Mouse (Mus musculus) liver, embryonic 14.5 days (tissue): ENCODE data around the gene St8sia4.

Experiments used
- CTCF ChIP-seq: IDR thresholded peaks from 2 replicates; pipeline ENCODE4 v1.5.1; 2016; ENCODE audit warnings: antibody characterized with exemption, low read depth, control low read depth
- EP300 ChIP-seq: IDR thresholded peaks from 2 replicates; pipeline ENCODE4 v1.6.1; 2016; ENCODE audit warnings: antibody characterized with exemption, low read depth

DNA sequence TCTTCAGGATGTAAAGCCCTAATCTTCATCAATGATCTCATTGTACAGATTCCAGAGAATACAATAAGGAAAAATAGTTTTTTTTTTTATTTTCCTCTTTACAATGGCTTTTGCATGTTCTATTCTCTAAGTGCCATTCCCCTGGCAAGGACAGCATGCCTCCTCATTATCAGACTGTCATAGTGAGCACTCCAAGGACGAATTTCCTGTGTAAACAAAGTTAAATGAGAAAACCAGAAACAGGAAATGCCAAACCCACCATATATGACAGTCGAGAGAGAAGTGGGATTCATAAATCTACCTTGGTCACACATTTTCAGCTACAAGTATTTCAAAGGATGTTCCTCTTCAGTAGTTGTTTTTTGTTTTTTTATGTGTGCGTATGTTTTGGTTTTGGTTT, 49.2 kb downstream of the St8sia4 start:
- TF ChIP-seq CTCF (no peak), EP300 (no peak)
